Mouse (Mus musculus): ENCODE data around the gene Gm20388. TPM values are rescaled to one million over a fixed set of nuclear protein-coding genes. Genes with fewer than 3 reads are reported as not detected.

Gene Gm20388
- total RNA-seq, 1 experiment: 27.0 TPM

- H3K4me1 ChIP-seq (ENCODE audit: control insufficient read depth in 2 of 2, insufficient read depth in 2 of 2, low read length in 2 of 2, poor library complexity in 1 of 2): peaks cover 0 to 4% of the 10 kb centered on the region in 2 experiments; a peak in 3 of 4 replicates
Observed at GRCm38 (mm10) chr8:120442306-120443003, 531.8 kb downstream of the Gm20388 start.

GRCm38 (mm10) chr8:120445249-120445648 is 534.6 kb downstream of the Gm20388 start:
- TF ChIP-seq MAFK (IDR thresholded peaks at IDR 0.05; ENCODE audit: insufficient read depth, low read depth, low read length): no peak
- TF ChIP-seq ZC3H11A (IDR thresholded peaks at IDR 0.05; ENCODE audit: borderline replicate concordance, low read depth, low read length): no peak
- no peak for TF ChIP-seq CHD2 (IDR thresholded peaks at IDR 0.05; ENCODE audit: low read depth, low read length)
- no peak for TF ChIP-seq ZNF384 (IDR thresholded peaks at IDR 0.05; ENCODE audit: low read depth, low read length)
- no peak for TF ChIP-seq HCFC1 (IDR thresholded peaks at IDR 0.05; ENCODE audit: borderline replicate concordance, insufficient read depth, low read length)
- no peak overlapping the region for H3K27ac ChIP-seq (ENCODE audit: insufficient read depth, low read depth, low read length, poor library complexity, severe bottlenecking)
- in situ Hi-C loops (cut with MboI; ENCODE audit: low sequenced_read_pairs in 2 of 2, unreplicated experiment in 2 of 2): no loop called here
- no peak for DNase-seq (ENCODE audit: low read depth, low spot score)
- H3K4me1 ChIP-seq (ENCODE audit: control insufficient read depth in 2 of 2, insufficient read depth in 2 of 2, low read length in 2 of 2, poor library complexity in 1 of 2): peaks cover 0 to 1% of the 10 kb centered on the region in 2 experiments; a peak in 2 of 4 replicates
- H3K9ac ChIP-seq (ENCODE audit: insufficient read depth, low read depth, low read length, poor library complexity, severe bottlenecking): no peak overlapping the region
- no peaks in the 10 kb centered on the region for H3K9me3 ChIP-seq (ENCODE audit: control insufficient read depth, insufficient read depth, low read depth, low read length)
- H3K36me3 ChIP-seq (ENCODE audit: control insufficient read depth, insufficient read depth, low read length, poor library complexity, severe bottlenecking): no peaks in the 10 kb centered on the region
- no peak overlapping the region for H3K4me3 ChIP-seq (ENCODE audit: insufficient read depth in 1 of 2, low read depth in 1 of 2, low read length in 2 of 2, poor library complexity in 1 of 2, severe bottlenecking in 1 of 2)

More at GRCm38 (mm10) chr8:120442306-120443003, 531.8 kb downstream of the Gm20388 start:
- Histone ChIP-seq H3K9me3 (ENCODE audit: control insufficient read depth, insufficient read depth, low read depth, low read length) (no peaks in the 10 kb centered on the region), H3K9ac (ENCODE audit: insufficient read depth, low read depth, low read length, poor library complexity, severe bottlenecking) (no peak overlapping the region), H3K4me3 (ENCODE audit: insufficient read depth in 1 of 2, low read depth in 1 of 2, low read length in 2 of 2, poor library complexity in 1 of 2, severe bottlenecking in 1 of 2) (no peak overlapping the region), H3K36me3 (ENCODE audit: control insufficient read depth, insufficient read depth, low read length, poor library complexity, severe bottlenecking) (no peaks in the 10 kb centered on the region), H3K27ac (ENCODE audit: insufficient read depth, low read depth, low read length, poor library complexity, severe bottlenecking) (no peak overlapping the region)
- no peak for DNase-seq (ENCODE audit: low read depth, low spot score)
- in situ Hi-C loops (cut with MboI; ENCODE audit: low sequenced_read_pairs in 2 of 2, unreplicated experiment in 2 of 2): no loop called here
- no peak for TF ChIP-seq ZC3H11A (IDR thresholded peaks at IDR 0.05; ENCODE audit: borderline replicate concordance, low read depth, low read length)
- TF ChIP-seq CHD2 (IDR thresholded peaks at IDR 0.05; ENCODE audit: low read depth, low read length): no peak
- TF ChIP-seq MAFK (IDR thresholded peaks at IDR 0.05; ENCODE audit: insufficient read depth, low read depth, low read length): no peak
- no peak for TF ChIP-seq ZNF384 (IDR thresholded peaks at IDR 0.05; ENCODE audit: low read depth, low read length)
- TF ChIP-seq HCFC1 (IDR thresholded peaks at IDR 0.05; ENCODE audit: borderline replicate concordance, insufficient read depth, low read length): no peak

- no peak for DNase-seq (ENCODE audit: low read depth, low spot score)
- H3K27ac ChIP-seq (ENCODE audit: insufficient read depth, low read depth, low read length, poor library complexity, severe bottlenecking): no peak overlapping the region
- no peak overlapping the region for H3K9ac ChIP-seq (ENCODE audit: insufficient read depth, low read depth, low read length, poor library complexity, severe bottlenecking)
- H3K4me3 ChIP-seq (ENCODE audit: insufficient read depth in 1 of 2, low read depth in 1 of 2, low read length in 2 of 2, poor library complexity in 1 of 2, severe bottlenecking in 1 of 2): no peak overlapping the region
- in situ Hi-C loops (cut with MboI; ENCODE audit: low sequenced_read_pairs in 2 of 2, unreplicated experiment in 2 of 2): no loop called here
- TF ChIP-seq ZNF384 (IDR thresholded peaks at IDR 0.05; ENCODE audit: low read depth, low read length) (no peak), ZC3H11A (IDR thresholded peaks at IDR 0.05; ENCODE audit: borderline replicate concordance, low read depth, low read length) (no peak), HCFC1 (IDR thresholded peaks at IDR 0.05; ENCODE audit: borderline replicate concordance, insufficient read depth, low read length) (no peak), MAFK (IDR thresholded peaks at IDR 0.05; ENCODE audit: insufficient read depth, low read depth, low read length) (no peak), CHD2 (IDR thresholded peaks at IDR 0.05; ENCODE audit: low read depth, low read length) (no peak)
- no peaks in the 10 kb centered on the region for H3K36me3 ChIP-seq (ENCODE audit: control insufficient read depth, insufficient read depth, low read length, poor library complexity, severe bottlenecking)
- H3K9me3 ChIP-seq (ENCODE audit: control insufficient read depth, insufficient read depth, low read depth, low read length): no peaks in the 10 kb centered on the region
- peaks cover 0 to 5% of the 10 kb centered on the region in 2 experiments; a peak in 1 of 4 replicates for H3K4me1 ChIP-seq (ENCODE audit: control insufficient read depth in 2 of 2, insufficient read depth in 2 of 2, low read length in 2 of 2, poor library complexity in 1 of 2)
Observed at GRCm38 (mm10) chr8:120448131-120448530, 537.5 kb downstream of the Gm20388 start.

GRCm38 (mm10) chr8:120449139-120449538 is 538.5 kb downstream of the Gm20388 start:
- Histone ChIP-seq H3K9ac (ENCODE audit: insufficient read depth, low read depth, low read length, poor library complexity, severe bottlenecking) (no peak overlapping the region), H3K9me3 (ENCODE audit: control insufficient read depth, insufficient read depth, low read depth, low read length) (no peaks in the 10 kb centered on the region), H3K36me3 (ENCODE audit: control insufficient read depth, insufficient read depth, low read length, poor library complexity, severe bottlenecking) (no peaks in the 10 kb centered on the region), H3K4me3 (ENCODE audit: insufficient read depth in 1 of 2, low read depth in 1 of 2, low read length in 2 of 2, poor library complexity in 1 of 2, severe bottlenecking in 1 of 2) (no peak overlapping the region), H3K27ac (ENCODE audit: insufficient read depth, low read depth, low read length, poor library complexity, severe bottlenecking) (no peak overlapping the region), H3K4me1 (ENCODE audit: control insufficient read depth in 2 of 2, insufficient read depth in 2 of 2, low read length in 2 of 2, poor library complexity in 1 of 2) (peaks cover 0 to 5% of the 10 kb centered on the region in 2 experiments; a peak in 1 of 4 replicates)
- in situ Hi-C loops (cut with MboI; ENCODE audit: low sequenced_read_pairs in 2 of 2, unreplicated experiment in 2 of 2): no loop called here
- DNase-seq (ENCODE audit: low read depth, low spot score): no peak
- no peak for TF ChIP-seq ZC3H11A (IDR thresholded peaks at IDR 0.05; ENCODE audit: borderline replicate concordance, low read depth, low read length)
- TF ChIP-seq HCFC1 (IDR thresholded peaks at IDR 0.05; ENCODE audit: borderline replicate concordance, insufficient read depth, low read length): no peak
- no peak for TF ChIP-seq CHD2 (IDR thresholded peaks at IDR 0.05; ENCODE audit: low read depth, low read length)
- no peak for TF ChIP-seq ZNF384 (IDR thresholded peaks at IDR 0.05; ENCODE audit: low read depth, low read length)
- TF ChIP-seq MAFK (IDR thresholded peaks at IDR 0.05; ENCODE audit: insufficient read depth, low read depth, low read length): no peak
